8 mouse cellular contexts compared by ENCODE assay signal in genomic region chr15:82046246-82046891, GRCm38 (mm10). TPM values are rescaled to one million over a fixed set of nuclear protein-coding genes. Genes with fewer than 3 reads are reported as not detected.
DNase-seq lines count a peak whose midpoint lies in the region; ATAC-seq and TF ChIP-seq lines count a peak whose summit lies in the region.
"Had no signal": no experiment of that assay in that cellular context is flagged by ENCODE, and none has a peak within 500 bp of the region (broad histone marks: within the 10 kb centered on the region; RNA-seq: fewer than 3 reads in every experiment).

No protein-coding gene starts in this region.

- H3K4me3 ChIP-seq in spleen, adult 2 months (ENCODE audit: extremely low read depth, insufficient read depth, insufficient read length) = peak overlapping the region; percentile 96
- peak overlapping the region; percentile 92 for H3K4me3 ChIP-seq in forebrain, embryonic 11.5 days (ENCODE audit: low read depth, low read length)
- peak overlapping the region; percentile 100 for H3K4me3 ChIP-seq in midbrain, embryonic 13.5 days (replicated peaks)

- TF ChIP-seq POLR2A in spleen, adult 2 months (IDR thresholded peaks at IDR 0.05; ENCODE audit: low read depth, low read length) = no peak

- peak overlapping the region; percentile 92 for H3K4me2 ChIP-seq in forebrain, embryonic 11.5 days (ENCODE audit: low read depth, low read length, severe bottlenecking)
- peak overlapping the region; percentile 98 for H3K4me2 ChIP-seq in midbrain, embryonic 13.5 days (replicated peaks)

- TF ChIP-seq CTCF in spleen, adult 2 months (IDR thresholded peaks at IDR 0.05; ENCODE audit: extremely low read depth, insufficient read depth, insufficient read length, insufficient replicate concordance) = no peak

- H3K9me3 ChIP-seq in forebrain, embryonic 11.5 days (ENCODE audit: control insufficient read depth, low read length) = no peaks in the 10 kb centered on the region
- no peaks in the 10 kb centered on the region for H3K9me3 ChIP-seq in midbrain, embryonic 13.5 days

- H3K9ac ChIP-seq in forebrain, embryonic 11.5 days (ENCODE audit: low read length) = peak overlapping the region; percentile 93
- H3K9ac ChIP-seq in midbrain, embryonic 13.5 days (replicated peaks) = peak overlapping the region; percentile 98

- no peak overlapping the region for H3K27ac ChIP-seq in spleen, adult 2 months (ENCODE audit: insufficient read depth, low read length)
- H3K27ac ChIP-seq in forebrain, embryonic 11.5 days (ENCODE audit: low read depth, low read length) = no peak overlapping the region
- H3K27ac ChIP-seq in midbrain, embryonic 13.5 days = no peak overlapping the region

- no peaks in the 10 kb centered on the region for H3K27me3 ChIP-seq in spleen, adult 2 months (ENCODE audit: control insufficient read depth, insufficient read depth, low read length)
- no peaks in the 10 kb centered on the region for H3K27me3 ChIP-seq in forebrain, embryonic 11.5 days (ENCODE audit: control insufficient read depth, insufficient read depth, low read length)
- no peaks in the 10 kb centered on the region for H3K27me3 ChIP-seq in midbrain, embryonic 13.5 days

- no peak for DNase-seq in spleen, adult 2 months (ENCODE audit: low read depth in 1 of 2, low spot score in 2 of 2)
- no peak for DNase-seq in spleen, adult 18-20 months
- DNase-seq in brain, adult 2 months (ENCODE audit: low read depth, low spot score) = peak; percentile 14
- DNase-seq in forebrain, embryonic 11.5 days (ENCODE audit: low spot score) = no peak
- peak; percentile 41 for DNase-seq in kidney, postnatal 10 days

- peaks cover 10% of the 10 kb centered on the region for H3K36me3 ChIP-seq in spleen, adult 2 months (ENCODE audit: control insufficient read depth, insufficient read depth, low read length)
- no peaks in the 10 kb centered on the region for H3K36me3 ChIP-seq in forebrain, embryonic 11.5 days (ENCODE audit: control insufficient read depth, insufficient read depth, low read length)
- H3K36me3 ChIP-seq in midbrain, embryonic 13.5 days = peaks cover 14% of the 10 kb centered on the region

- H3K4me1 ChIP-seq in spleen, adult 2 months (ENCODE audit: control insufficient read depth, insufficient read depth, insufficient read length) = peaks cover 6% of the 10 kb centered on the region; the same call in 1 of the 2 replicates
- peaks cover 6% of the 10 kb centered on the region; the same call in 1 of the 2 replicates for H3K4me1 ChIP-seq in forebrain, embryonic 11.5 days (replicated peaks; ENCODE audit: control insufficient read depth, insufficient read depth, low read length)
- H3K4me1 ChIP-seq in midbrain, embryonic 13.5 days (replicated peaks) = peaks cover 28% of the 10 kb centered on the region

- WGBS in spleen, adult 2 months = under 1% methylated on average over 26 of the region's 26 CpGs
- WGBS in forebrain, embryonic 11.5 days = 4% methylated on average over 26 of the region's 26 CpGs
- WGBS in midbrain, embryonic 13.5 days = 6% methylated on average over 26 of the region's 26 CpGs

- 0 out of 2 replicates have a peak, but pooled peaks have one; percentile 24 for ATAC-seq in forebrain, embryonic 11.5 days (replicated peaks; ENCODE audit: low FRiP score)
- no peak for ATAC-seq in midbrain, embryonic 13.5 days
- ATAC-seq in granulocyte monocyte progenitor cell, adult 5-6 weeks (replicated peaks; ENCODE audit: poor library complexity, severe bottlenecking) = no peak

RNA-seq across cellular contexts. Expression of gene Snu13, which starts 1.0 kb away (rescaled TPM):
- 34.5 and 37.5 TPM in 2 replicates for polyA plus RNA-seq in spleen, adult 2 months (2012; rRNA removed)
- 289 and 308 TPM in 2 replicates for polyA plus RNA-seq in forebrain, embryonic 11.5 days (2014; fragmentation: Nextera tagmentation; extraction: Ambion mirVana)
- polyA plus RNA-seq in midbrain, embryonic 13.5 days (2015; fragmentation: Nextera tagmentation; extraction: Ambion mirVana) = 222 and 230 TPM in 2 replicates
- total RNA-seq in granulocyte monocyte progenitor cell, adult 5-6 weeks (2014; fragmentation: Nextera tagmentation) = 254 and 268 TPM in 2 replicates
- total RNA-seq in granulocyte monocyte progenitor cell, adult 5-6 weeks (2017) = 183 and 209 TPM in 2 replicates

RNA-seq across cellular contexts. Expression of gene 4930407I10Rik, which starts 12.6 kb away (rescaled TPM):
- not detected in 2 replicates for polyA plus RNA-seq in spleen, adult 2 months (2012; rRNA removed)
- not detected in 2 replicates for polyA plus RNA-seq in forebrain, embryonic 11.5 days (2014; fragmentation: Nextera tagmentation; extraction: Ambion mirVana)
- not detected in 2 replicates for polyA plus RNA-seq in midbrain, embryonic 13.5 days (2015; fragmentation: Nextera tagmentation; extraction: Ambion mirVana)
- total RNA-seq in granulocyte monocyte progenitor cell, adult 5-6 weeks (2014; fragmentation: Nextera tagmentation) = not detected in 2 replicates
- not detected in 2 replicates for total RNA-seq in granulocyte monocyte progenitor cell, adult 5-6 weeks (2017)
- total RNA-seq: left cerebral cortex, postnatal 36 days had no signal

RNA-seq across cellular contexts. Expression of gene Desi1, which starts 12.7 kb away (rescaled TPM):
- 15.4 and 18.1 TPM in 2 replicates for polyA plus RNA-seq in spleen, adult 2 months (2012; rRNA removed)
- polyA plus RNA-seq in forebrain, embryonic 11.5 days (2014; fragmentation: Nextera tagmentation; extraction: Ambion mirVana) = 40.3 and 45.1 TPM in 2 replicates
- polyA plus RNA-seq in midbrain, embryonic 13.5 days (2015; fragmentation: Nextera tagmentation; extraction: Ambion mirVana) = 37.5 and 42.7 TPM in 2 replicates
- total RNA-seq in granulocyte monocyte progenitor cell, adult 5-6 weeks (2014; fragmentation: Nextera tagmentation) = 26.3 and 34.9 TPM in 2 replicates
- 6.0 and 8.3 TPM in 2 replicates for total RNA-seq in granulocyte monocyte progenitor cell, adult 5-6 weeks (2017)

RNA-seq across cellular contexts. Expression of gene Mei1, which starts 23.4 kb away (rescaled TPM):
- 0.05 TPM in 1 of 2 replicates, not detected in the other for polyA plus RNA-seq in spleen, adult 2 months (2012; rRNA removed)
- not detected in 2 replicates for polyA plus RNA-seq in forebrain, embryonic 11.5 days (2014; fragmentation: Nextera tagmentation; extraction: Ambion mirVana)
- 0.05 TPM in 1 of 2 replicates, not detected in the other for polyA plus RNA-seq in midbrain, embryonic 13.5 days (2015; fragmentation: Nextera tagmentation; extraction: Ambion mirVana)
- not detected in 2 replicates for total RNA-seq in granulocyte monocyte progenitor cell, adult 5-6 weeks (2014; fragmentation: Nextera tagmentation)
- not detected in 2 replicates for total RNA-seq in granulocyte monocyte progenitor cell, adult 5-6 weeks (2017)

RNA-seq across cellular contexts. Expression of gene Xrcc6, which starts 58.7 kb away (rescaled TPM):
- 11.8 TPM in 2 replicates for polyA plus RNA-seq in spleen, adult 2 months (2012; rRNA removed)
- 72.9 and 80.6 TPM in 2 replicates for polyA plus RNA-seq in forebrain, embryonic 11.5 days (2014; fragmentation: Nextera tagmentation; extraction: Ambion mirVana)
- 42.8 and 46.0 TPM in 2 replicates for polyA plus RNA-seq in midbrain, embryonic 13.5 days (2015; fragmentation: Nextera tagmentation; extraction: Ambion mirVana)
- 104 and 120 TPM in 2 replicates for total RNA-seq in granulocyte monocyte progenitor cell, adult 5-6 weeks (2014; fragmentation: Nextera tagmentation)
- total RNA-seq in granulocyte monocyte progenitor cell, adult 5-6 weeks (2017) = 234 and 250 TPM in 2 replicates

Comparison
In these comparisons a context has a peak if more than half of its experiments do, and no peak if none do; other contexts are left out.
1. DNase-seq: peak in brain, adult 2 months (single experiment) and kidney, postnatal 10 days (single experiment); none in spleen, adult 2 months (0 of 2), spleen, adult 18-20 months (0 of 2) and forebrain, embryonic 11.5 days (single experiment).
2. Peak in every context shown above with its lines, with median percentiles within 50 percentile points of each other: H3K4me3 ChIP-seq.